Mouse (Mus musculus) heart, postnatal 0 days (tissue): Measurements from ENCODE around the gene Ripply3. TPM values are rescaled to one million over a fixed set of nuclear protein-coding genes. Genes with fewer than 3 reads are reported as not detected.

Source experiments
- ATAC-seq: fragments of 200-750 bp; cut with Nextera tagmentation; 2 replicates; pipeline ENCODE4 v1.8.0; 2017; ENCODE audit warnings: low read depth, moderate number of reproducible peaks, moderate library complexity; ENCODE audit not compliant: insufficient read depth
- DNase-seq: peaks from one replicate; pipeline ENCODE4 v3.0.0-alpha.2; 2016; ENCODE audit warnings: low spot score
- H3K27ac ChIP-seq: fragments of 300-500 bp; sonication (generic); 2 replicates; pipeline ENCODE4 v1.5.1; 2014; ENCODE audit warnings: low read depth, mild to moderate bottlenecking
- H3K27me3 ChIP-seq: fragments of 300-500 bp; sonication (generic); 2 replicates; pipeline ENCODE4 v1.6.1; 2014; ENCODE audit warnings: low read length, mixed read lengths; ENCODE audit not compliant: control insufficient read depth, insufficient read depth
- H3K36me3 ChIP-seq: fragments of 300-500 bp; sonication (generic); replicated peaks from 2 replicates; pipeline ENCODE4 v1.6.1; 2014; ENCODE audit warnings: low read length, mixed read lengths; ENCODE audit not compliant: control insufficient read depth, insufficient read depth
- H3K4me1 ChIP-seq: fragments of 300-500 bp; sonication (generic); 2 replicates; pipeline ENCODE4 v1.6.1; 2014; ENCODE audit warnings: antibody characterized with exemption; ENCODE audit not compliant: control insufficient read depth, insufficient read depth
- H3K4me2 ChIP-seq: fragments of 300-500 bp; sonication (generic); 2 replicates; pipeline ENCODE4 v1.6.1; 2014; ENCODE audit warnings: low read depth, mild to moderate bottlenecking, low read length, moderate library complexity
- H3K4me3 ChIP-seq: fragments of 300-500 bp; sonication (generic); 2 replicates; pipeline ENCODE4 v1.5.1; 2014; ENCODE audit warnings: low read depth, low read length
- H3K9ac ChIP-seq: fragments of 300-500 bp; sonication (generic); replicated peaks from 2 replicates; pipeline ENCODE4 v1.6.1; 2014; ENCODE audit warnings: low read depth, low read length, mixed read lengths
- H3K9me3 ChIP-seq: fragments of 300-500 bp; sonication (generic); replicated peaks from 2 replicates; pipeline ENCODE4 v1.6.1; 2016; ENCODE audit warnings: low read length; ENCODE audit not compliant: control insufficient read depth
- CTCF ChIP-seq: IDR thresholded peaks from 2 replicates; pipeline ENCODE4 v1.5.1; 2016; ENCODE audit warnings: antibody characterized with exemption, control low read depth, low read depth
- EP300 ChIP-seq: IDR thresholded peaks from 2 replicates; pipeline ENCODE4 v1.6.1; 2016; ENCODE audit warnings: antibody characterized with exemption, low read depth
- WGBS: fragments of 180-500 bp; shearing (Covaris S2); extraction: QIAGEN DNeasy Blood & Tissue Kit; methylation state at CpG from one replicate; pipeline ENCODE4 v1.1.7; 2014; 5-methylcytosine and 5-hydroxymethylcytosine counted together
- polyA plus RNA-seq: library from polyadenylated mRNA; unstranded; fragments of >200 nt; fragmentation: Nextera tagmentation; extraction: Ambion mirVana; gene quantifications from 2 replicates; pipeline ENCODE4 v1.2.1, GENCODE M21; 2015
- total RNA-seq: library from RNA; depleted of rRNA; stranded (reverse); fragments of >200 nt; gene quantifications from 2 replicates; pipeline ENCODE4 v1.2.3, GENCODE M21; 2014; ENCODE audit warnings: low replicate concordance

Gene Ripply3
- total and polyA plus RNA-seq, 2 experiments from 2014 or later: 4.6 to 5.3 TPM

- Histone ChIP-seq H3K4me3 (no peak overlapping the region), H3K9me3 (no peaks in the 10 kb centered on the region), H3K4me1 (no peaks in the 10 kb centered on the region), H3K4me2 (no peak overlapping the region), H3K27ac (no peak overlapping the region), H3K9ac (no peak overlapping the region), H3K27me3 (no peaks in the 10 kb centered on the region), H3K36me3 (no peaks in the 10 kb centered on the region)
- 22% methylated on average over 9 of the region's 9 CpGs for WGBS
- peak; percentile 89 for ATAC-seq
- DNase-seq: peak; percentile 63
- TF ChIP-seq EP300: no peak
- TF ChIP-seq CTCF: no peak
Observed at GRCm38 (mm10) chr16:94354450-94354849, 26.2 kb downstream of the Ripply3 start.

GRCm38 (mm10) chr16:94356046-94356445 is 27.8 kb downstream of the Ripply3 start:
- Histone ChIP-seq H3K4me3 (no peak overlapping the region), H3K4me1 (no peaks in the 10 kb centered on the region), H3K9ac (no peak overlapping the region), H3K9me3 (no peaks in the 10 kb centered on the region), H3K36me3 (no peaks in the 10 kb centered on the region), H3K27me3 (no peaks in the 10 kb centered on the region), H3K27ac (no peak overlapping the region), H3K4me2 (no peak overlapping the region)
- ATAC-seq: no peak
- no peak for DNase-seq
- 55% methylated on average over 7 of the region's 7 CpGs for WGBS
- TF ChIP-seq EP300: no peak
- TF ChIP-seq CTCF: no peak

DNA sequence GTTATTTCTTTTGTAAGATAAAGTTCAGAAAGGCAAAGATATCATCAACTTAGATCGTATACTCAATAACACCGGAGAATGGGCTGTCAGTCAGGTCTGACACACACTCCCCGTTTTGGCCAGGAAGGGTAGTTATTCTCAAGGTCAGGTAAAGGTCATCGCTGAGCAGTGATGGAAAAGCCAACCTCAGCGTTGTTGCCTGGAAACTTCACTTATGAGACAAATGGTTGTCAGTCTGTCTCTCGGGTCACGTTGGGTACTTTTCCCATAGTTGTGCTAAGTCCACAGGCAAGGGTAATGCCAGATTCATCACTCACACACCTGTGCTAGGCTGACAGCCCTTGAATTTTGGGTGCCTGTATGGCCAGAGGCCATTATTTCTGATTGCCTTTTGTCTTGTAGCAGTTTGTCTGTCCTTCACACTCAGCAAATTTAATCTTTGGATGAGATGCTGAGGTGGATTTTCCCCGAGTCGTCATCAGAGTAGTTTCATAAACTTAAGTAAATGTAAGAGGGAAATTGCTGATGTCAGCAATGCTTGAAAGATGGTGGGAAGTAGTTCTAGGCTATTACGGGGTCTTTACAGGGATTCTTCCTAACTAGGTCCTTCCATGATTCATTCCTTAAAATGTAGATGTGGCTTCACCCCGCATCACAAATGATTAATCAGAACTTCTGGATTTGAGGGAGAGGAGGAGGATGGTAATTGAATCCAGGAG is 28.7 kb downstream of the Ripply3 start:
- no peak for TF ChIP-seq EP300
- TF ChIP-seq CTCF: no peak
- peaks cover 2% of the 10 kb centered on the region for H3K4me1 ChIP-seq
- H3K4me2 ChIP-seq: no peak overlapping the region
- no peak overlapping the region for H3K4me3 ChIP-seq
- no peaks in the 10 kb centered on the region for H3K9me3 ChIP-seq
- no peak for DNase-seq
- H3K27me3 ChIP-seq: no peaks in the 10 kb centered on the region
- H3K27ac ChIP-seq: no peak overlapping the region
- H3K9ac ChIP-seq: no peak overlapping the region
- H3K36me3 ChIP-seq: no peaks in the 10 kb centered on the region
- ATAC-seq: no peak
- WGBS: 69% methylated on average over 11 of the region's 11 CpGs

DNA sequence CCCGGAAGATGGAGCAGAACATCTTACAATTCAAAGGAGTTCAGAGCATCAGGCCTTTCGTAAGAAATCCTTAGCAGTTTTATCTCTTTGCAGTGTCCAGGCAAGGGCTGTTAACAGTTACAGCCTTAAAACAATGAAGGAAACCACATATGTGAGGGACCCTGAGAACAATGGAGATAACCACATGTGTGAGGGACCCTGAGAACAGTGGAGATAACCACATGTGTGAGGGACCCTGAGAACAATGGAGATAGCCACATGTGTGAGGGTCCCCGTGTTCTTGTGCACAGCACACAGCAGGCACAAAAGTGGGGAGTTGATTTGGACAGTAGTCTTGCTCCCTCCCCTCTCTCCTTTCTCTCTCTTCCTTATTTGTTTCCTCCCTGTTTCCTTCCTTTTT is 29.9 kb downstream of the Ripply3 start:
- no peak for ATAC-seq
- H3K36me3 ChIP-seq: no peaks in the 10 kb centered on the region
- no peaks in the 10 kb centered on the region for H3K9me3 ChIP-seq
- DNase-seq: no peak
- no peak overlapping the region for H3K9ac ChIP-seq
- TF ChIP-seq EP300 (no peak), CTCF (no peak)
- H3K27me3 ChIP-seq: no peaks in the 10 kb centered on the region
- WGBS: 59% methylated on average over 3 of the region's 3 CpGs
- H3K4me1 ChIP-seq: peaks cover 6% of the 10 kb centered on the region
- no peak overlapping the region for H3K4me2 ChIP-seq
- no peak overlapping the region for H3K4me3 ChIP-seq
- no peak overlapping the region for H3K27ac ChIP-seq

DNA sequence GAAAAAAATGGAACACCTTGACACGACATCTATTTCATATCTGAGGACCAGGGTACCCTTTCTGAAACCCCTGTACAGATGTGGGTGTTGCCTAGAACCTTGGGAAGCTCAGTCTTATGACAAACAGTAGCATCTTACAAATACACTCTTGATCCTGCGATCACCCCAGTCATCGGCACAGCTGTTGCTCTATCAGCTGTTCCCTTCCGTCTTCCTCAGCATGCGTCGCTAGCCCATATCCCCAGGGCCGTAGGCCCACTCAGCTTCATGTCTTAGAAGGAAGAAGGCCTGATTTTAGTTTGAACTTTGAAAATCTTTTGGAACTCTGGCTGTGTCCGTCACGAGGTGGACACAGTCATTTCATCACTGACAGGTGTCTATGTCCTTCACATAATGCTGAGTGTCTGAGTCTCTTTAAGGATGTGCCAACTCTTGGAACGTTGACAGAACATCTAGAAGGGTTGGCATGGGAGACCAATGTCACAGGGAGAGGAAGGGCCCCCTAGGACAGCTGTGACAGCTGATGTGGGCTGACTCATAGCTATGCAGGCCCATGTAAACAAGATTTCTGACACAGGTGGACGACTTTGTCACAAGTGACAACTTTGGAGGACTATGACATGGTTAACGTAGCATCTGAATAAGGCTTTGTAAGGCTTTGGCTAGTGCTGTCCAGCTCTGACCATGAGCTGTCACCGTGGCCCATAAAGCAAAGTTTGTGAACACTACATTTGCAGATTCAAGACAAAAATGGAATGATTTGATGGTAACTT is 32.5 kb downstream of the Ripply3 start:
- no peak overlapping the region for H3K4me3 ChIP-seq
- H3K27ac ChIP-seq: no peak overlapping the region
- WGBS: 82% methylated on average over 13 of the region's 13 CpGs
- no peak for ATAC-seq
- no peaks in the 10 kb centered on the region for H3K27me3 ChIP-seq
- no peaks in the 10 kb centered on the region for H3K9me3 ChIP-seq
- H3K36me3 ChIP-seq: no peaks in the 10 kb centered on the region
- H3K4me2 ChIP-seq: no peak overlapping the region
- peaks cover 6% of the 10 kb centered on the region for H3K4me1 ChIP-seq
- no peak for DNase-seq
- TF ChIP-seq CTCF (no peak), EP300 (no peak)
- no peak overlapping the region for H3K9ac ChIP-seq
